Mouse (Mus musculus) hindbrain, embryonic 14.5 days (tissue): Measurements from ENCODE around the gene Nfib. TPM values are rescaled to one million over a fixed set of nuclear protein-coding genes. Genes with fewer than 3 reads are reported as not detected.

Experiments
- ATAC-seq: fragments of 200-750 bp; cut with Nextera tagmentation; 2 replicates; pipeline ENCODE4 v1.8.0; 2017; ENCODE audit warnings: moderate number of reproducible peaks, mild to moderate bottlenecking, moderate TSS enrichment, moderate library complexity; ENCODE audit not compliant: low FRiP score
- DNase-seq: peaks from one replicate; pipeline ENCODE4 v3.0.0-alpha.2; 2015; ENCODE audit warnings: low spot score
- H3K27ac ChIP-seq: fragments of 300-500 bp; sonication (generic); 2 replicates; pipeline ENCODE4 v1.5.1; 2014; ENCODE audit warnings: mild to moderate bottlenecking, moderate library complexity
- H3K27me3 ChIP-seq: fragments of 300-500 bp; sonication (generic); 2 replicates; pipeline ENCODE4 v1.6.1; 2014; ENCODE audit warnings: mild to moderate bottlenecking, low read length, mixed read lengths; ENCODE audit not compliant: control insufficient read depth, insufficient read depth
- H3K36me3 ChIP-seq: fragments of 300-500 bp; sonication (generic); replicated peaks from 2 replicates; pipeline ENCODE4 v1.6.1; 2014; ENCODE audit not compliant: control insufficient read depth, insufficient read depth
- H3K4me1 ChIP-seq: fragments of 300-500 bp; sonication (generic); replicated peaks from 2 replicates; pipeline ENCODE4 v1.6.1; 2014; ENCODE audit warnings: antibody characterized with exemption, low read length, mixed read lengths; ENCODE audit not compliant: control insufficient read depth, insufficient read depth
- H3K4me2 ChIP-seq: fragments of 300-500 bp; sonication (generic); replicated peaks from 2 replicates; pipeline ENCODE4 v1.6.1; 2014; ENCODE audit warnings: mild to moderate bottlenecking, moderate library complexity
- H3K4me3 ChIP-seq: fragments of 300-500 bp; sonication (generic); replicated peaks from 2 replicates; pipeline ENCODE4 v1.5.1; 2014; ENCODE audit warnings: mild to moderate bottlenecking, low read length
- H3K9ac ChIP-seq: fragments of 300-500 bp; sonication (generic); 2 replicates; pipeline ENCODE4 v1.6.1; 2014
- H3K9me3 ChIP-seq: fragments of 300-500 bp; sonication (generic); 2 replicates; pipeline ENCODE4 v1.6.1; 2016; ENCODE audit warnings: low read length; ENCODE audit not compliant: control insufficient read depth
- WGBS: fragments of 180-500 bp; shearing (Covaris S2); extraction: QIAGEN DNeasy Blood & Tissue Kit; methylation state at CpG from one replicate; pipeline ENCODE4 v1.1.7; 2014; 5-methylcytosine and 5-hydroxymethylcytosine counted together
- polyA plus RNA-seq: library from polyadenylated mRNA; unstranded; fragments of >200 nt; fragmentation: Nextera tagmentation; extraction: Ambion mirVana; gene quantifications from 2 replicates; pipeline ENCODE4 v1.2.1, GENCODE M21; 2014

The Nfib gene
- polyA plus RNA-seq, 1 experiment from 2014 or later = 90.8 TPM

GRCm38 (mm10) chr4:82249518-82250354 lies 455.8 kb downstream of the Nfib start:
- peak; percentile 63 for DNase-seq
- Histone ChIP-seq H3K4me1 (peaks cover 7% of the 10 kb centered on the region; the same call in 1 of the 2 replicates), H3K9me3 (no peaks in the 10 kb centered on the region), H3K27ac (peak overlapping the region; percentile 61), H3K4me3 (no peak overlapping the region), H3K27me3 (no peaks in the 10 kb centered on the region), H3K36me3 (no peaks in the 10 kb centered on the region), H3K9ac (no peak overlapping the region), H3K4me2 (no peak overlapping the region)
- ATAC-seq = no peak
- WGBS = 59% methylated on average over 11 of the region's 11 CpGs

GRCm38 (mm10) chr4:82248961-82249360 lies 456.6 kb downstream of the Nfib start:
- Histone ChIP-seq H3K9me3 (no peaks in the 10 kb centered on the region), H3K27ac (0 out of 2 replicates have a peak overlapping the region, but pooled peaks have one; percentile 43), H3K9ac (no peak overlapping the region), H3K4me3 (no peak overlapping the region), H3K4me1 (peaks cover 7% of the 10 kb centered on the region; the same call in 1 of the 2 replicates), H3K36me3 (no peaks in the 10 kb centered on the region), H3K4me2 (no peak overlapping the region), H3K27me3 (no peaks in the 10 kb centered on the region)
- 86% methylated on average over 1 of the region's 1 CpGs for WGBS
- DNase-seq = no peak
- no peak for ATAC-seq

- 87% methylated on average over 5 of the region's 5 CpGs for WGBS
- no peak overlapping the region for H3K4me3 ChIP-seq
- H3K4me2 ChIP-seq = no peak overlapping the region
- no peaks in the 10 kb centered on the region for H3K36me3 ChIP-seq
- H3K4me1 ChIP-seq = peaks cover 7% of the 10 kb centered on the region; the same call in 1 of the 2 replicates
- no peak overlapping the region for H3K27ac ChIP-seq
- no peaks in the 10 kb centered on the region for H3K9me3 ChIP-seq
- no peak overlapping the region for H3K9ac ChIP-seq
- no peak for ATAC-seq
- DNase-seq = no peak
- H3K27me3 ChIP-seq = no peaks in the 10 kb centered on the region
Measured at GRCm38 (mm10) chr4:82248031-82248430, 457.5 kb downstream of the Nfib start.

GRCm38 (mm10) chr4:82246290-82246689 lies 459.3 kb downstream of the Nfib start:
- WGBS = 76% methylated on average over 2 of the region's 2 CpGs
- Histone ChIP-seq H3K4me2 (no peak overlapping the region), H3K27me3 (no peaks in the 10 kb centered on the region), H3K9ac (no peak overlapping the region), H3K36me3 (no peaks in the 10 kb centered on the region), H3K4me1 (peaks cover 7% of the 10 kb centered on the region; the same call in 1 of the 2 replicates), H3K9me3 (no peaks in the 10 kb centered on the region), H3K27ac (no peak overlapping the region), H3K4me3 (no peak overlapping the region)
- no peak for DNase-seq
- ATAC-seq = no peak

Other genes starting within 250 kb of the Nfib start
- 16.8 and 18.7 TPM in 2 replicates for gene Zdhhc21, start 154.2 kb upstream of the Nfib start, polyA plus RNA-seq
- not detected in 2 replicates for gene Cer1, start 179.4 kb upstream of the Nfib start, polyA plus RNA-seq